Mouse (Mus musculus): ENCODE measurements around the gene Cmtm7. TPM values are rescaled to one million over a fixed set of nuclear protein-coding genes. Genes with fewer than 3 reads are reported as not detected.
"Not testable (repeated sequence)": the region's sequence is repeated elsewhere in the genome, so short reads cannot be mapped to it uniquely, and the experiment has no call there.

Cmtm7 gene
- polyA plus RNA-seq, 1 experiment from 2014 or later: 104 TPM

- Histone ChIP-seq H3K4me2 (no peak overlapping the region), H3K27ac (ENCODE audit: poor library complexity, severe bottlenecking) (peak overlapping the region; percentile 53; the same call in 1 of the 2 replicates)
Measured at GRCm38 (mm10) chr9:114742731-114743130, 38.9 kb downstream of the Cmtm7 start.

GRCm38 (mm10) chr9:114740336-114740735, 41.3 kb downstream of the Cmtm7 start:
- WGBS: 89% methylated on average over 9 of the region's 9 CpGs

More at GRCm38 (mm10) chr9:114742731-114743130, 38.9 kb downstream of the Cmtm7 start:
- H3K4me1 ChIP-seq (replicated peaks): peaks cover 21% of the 10 kb centered on the region
- H3K36me3 ChIP-seq: peaks cover 40% of the 10 kb centered on the region
- no peaks in the 10 kb centered on the region for H3K27me3 ChIP-seq (replicated peaks)
- no peak overlapping the region for H3K4me3 ChIP-seq
- ATAC-seq (ENCODE audit: insufficient number of reproducible peaks, low FRiP score): no peak
- no peak overlapping the region for H3K9ac ChIP-seq
- 69% methylated on average over 2 of the region's 2 CpGs for WGBS
- no peaks in the 10 kb centered on the region for H3K9me3 ChIP-seq (replicated peaks)

GRCm38 (mm10) chr9:114736442-114736841, 45.2 kb downstream of the Cmtm7 start:
- Histone ChIP-seq H3K27ac (ENCODE audit: poor library complexity, severe bottlenecking) (peak overlapping the region; percentile 81), H3K9me3 (replicated peaks) (no peaks in the 10 kb centered on the region), H3K4me2 (peak overlapping the region; percentile 52), H3K36me3 (peaks cover 23% of the 10 kb centered on the region), H3K27me3 (replicated peaks) (no peaks in the 10 kb centered on the region), H3K4me3 (no peak overlapping the region), H3K4me1 (replicated peaks) (peaks cover 51% of the 10 kb centered on the region), H3K9ac (no peak overlapping the region)
- ATAC-seq (ENCODE audit: insufficient number of reproducible peaks, low FRiP score): peak; percentile 61
- WGBS: 36% methylated on average over 11 of the region's 11 CpGs

More at GRCm38 (mm10) chr9:114740336-114740735, 41.3 kb downstream of the Cmtm7 start:
- Histone ChIP-seq H3K4me3 (no peak overlapping the region), H3K4me2 (no peak overlapping the region), H3K36me3 (peaks cover 24% of the 10 kb centered on the region), H3K27ac (ENCODE audit: poor library complexity, severe bottlenecking) (no peak overlapping the region), H3K27me3 (replicated peaks) (no peaks in the 10 kb centered on the region), H3K4me1 (replicated peaks) (peaks cover 29% of the 10 kb centered on the region), H3K9ac (no peak overlapping the region), H3K9me3 (replicated peaks) (no peaks in the 10 kb centered on the region)
- no peak for ATAC-seq (ENCODE audit: insufficient number of reproducible peaks, low FRiP score)

- peak overlapping the region; percentile 3 for H3K9ac ChIP-seq
- peak overlapping the region; percentile 49; the same call in 1 of the 2 replicates for H3K27ac ChIP-seq (ENCODE audit: poor library complexity, severe bottlenecking)
- ATAC-seq (ENCODE audit: insufficient number of reproducible peaks, low FRiP score): no peak
- peaks cover 4% of the 10 kb centered on the region; the same call in 1 of the 2 replicates for H3K36me3 ChIP-seq
- WGBS: 65% methylated on average over 2 of the region's 2 CpGs
- peak overlapping the region; percentile 41 for H3K4me2 ChIP-seq
- H3K9me3 ChIP-seq (replicated peaks): no peaks in the 10 kb centered on the region
- no peaks in the 10 kb centered on the region for H3K27me3 ChIP-seq (replicated peaks)
- H3K4me1 ChIP-seq (replicated peaks): peaks cover 52% of the 10 kb centered on the region
- H3K4me3 ChIP-seq: no peak overlapping the region
Measured at GRCm38 (mm10) chr9:114733238-114733637, 48.4 kb downstream of the Cmtm7 start.

GRCm38 (mm10) chr9:114731871-114732682, 49.6 kb downstream of the Cmtm7 start:
- H3K27me3 ChIP-seq (replicated peaks): no peaks in the 10 kb centered on the region
- peak overlapping the region; percentile 95 for H3K4me3 ChIP-seq
- peak overlapping the region; percentile 88; the same call in 1 of the 2 replicates for H3K27ac ChIP-seq (ENCODE audit: poor library complexity, severe bottlenecking)
- WGBS: 65% methylated on average over 12 of the region's 12 CpGs
- peak overlapping the region; percentile 94 for H3K9ac ChIP-seq
- H3K9me3 ChIP-seq (replicated peaks): no peaks in the 10 kb centered on the region
- peak overlapping the region; percentile 82 for H3K4me2 ChIP-seq
- no peaks in the 10 kb centered on the region for H3K36me3 ChIP-seq
- H3K4me1 ChIP-seq (replicated peaks): peaks cover 48% of the 10 kb centered on the region
- no peak for ATAC-seq (ENCODE audit: insufficient number of reproducible peaks, low FRiP score)

- no peaks in the 10 kb centered on the region for H3K9me3 ChIP-seq (replicated peaks)
- WGBS: under 1% methylated on average over 53 of the region's 53 CpGs
- no peaks in the 10 kb centered on the region for H3K36me3 ChIP-seq
- H3K4me2 ChIP-seq: peak within 1 kb of the TSS; percentile 82
- H3K4me1 ChIP-seq (replicated peaks): peaks cover 40% of the 10 kb centered on the region
- peak within 1 kb of the TSS; percentile 88 for H3K27ac ChIP-seq (ENCODE audit: poor library complexity, severe bottlenecking)
- H3K9ac ChIP-seq: peak within 1 kb of the TSS; percentile 94
- ATAC-seq (ENCODE audit: insufficient number of reproducible peaks, low FRiP score): peak; percentile 91
- H3K27me3 ChIP-seq (replicated peaks): no peaks in the 10 kb centered on the region
- peak within 1 kb of the TSS; percentile 95 for H3K4me3 ChIP-seq
Measured at GRCm38 (mm10) chr9:114731011-114731755, 50.5 kb downstream of the Cmtm7 start, which contains the start of gene Cmtm6. Cmtm6 (plus strand) TSS chr9:114731116.

GRCm38 (mm10) chr9:114729911-114730805, 51.5 kb downstream of the Cmtm7 start:
- Histone ChIP-seq H3K27ac (ENCODE audit: poor library complexity, severe bottlenecking) (no peak overlapping the region), H3K9me3 (replicated peaks) (no peaks in the 10 kb centered on the region), H3K4me1 (replicated peaks) (peaks cover 38% of the 10 kb centered on the region), H3K36me3 (peaks cover 5% of the 10 kb centered on the region), H3K9ac (0 out of 2 replicates have a peak overlapping the region, but pooled peaks have one; percentile 4), H3K4me3 (peak overlapping the region; percentile 95), H3K27me3 (replicated peaks) (no peaks in the 10 kb centered on the region), H3K4me2 (peak overlapping the region; percentile 82)
- no peak for ATAC-seq (ENCODE audit: insufficient number of reproducible peaks, low FRiP score)
- 25% methylated on average over 30 of the region's 30 CpGs for WGBS

GRCm38 (mm10) chr9:114728432-114728831, 53.2 kb downstream of the Cmtm7 start:
- 59% methylated on average over 2 of the region's 2 CpGs for WGBS
- H3K27me3 ChIP-seq (replicated peaks); H3K27ac ChIP-seq (ENCODE audit: poor library complexity, severe bottlenecking); H3K9me3 ChIP-seq (replicated peaks); ATAC-seq (ENCODE audit: insufficient number of reproducible peaks, low FRiP score); H3K9ac ChIP-seq; H3K4me2 ChIP-seq; H3K4me3 ChIP-seq: not testable (repeated sequence)
- Histone ChIP-seq H3K36me3 (peaks cover 20% of the 10 kb centered on the region), H3K4me1 (replicated peaks) (peaks cover 22% of the 10 kb centered on the region)

- H3K4me3 ChIP-seq: no peak overlapping the region
- H3K4me2 ChIP-seq: no peak overlapping the region
- peaks cover 11% of the 10 kb centered on the region for H3K4me1 ChIP-seq (replicated peaks)
- no peak overlapping the region for H3K27ac ChIP-seq (ENCODE audit: poor library complexity, severe bottlenecking)
- H3K9me3 ChIP-seq (replicated peaks): no peaks in the 10 kb centered on the region
- 4% methylated on average over 3 of the region's 3 CpGs for whole genome bisulfite sequencing
- H3K36me3 ChIP-seq: peaks cover 31% of the 10 kb centered on the region
- ATAC-seq (ENCODE audit: insufficient number of reproducible peaks, low FRiP score): no peak
- H3K9ac ChIP-seq: no peak overlapping the region
- H3K27me3 ChIP-seq (replicated peaks): no peaks in the 10 kb centered on the region
Measured at GRCm38 (mm10) chr9:114727315-114727714, 54.3 kb downstream of the Cmtm7 start.

GRCm38 (mm10) chr9:114716677-114717331, 64.9 kb downstream of the Cmtm7 start:
- no peak overlapping the region for H3K4me3 ChIP-seq
- 87% methylated on average over 18 of the region's 18 CpGs for WGBS
- H3K9ac ChIP-seq: no peak overlapping the region
- H3K9me3 ChIP-seq (replicated peaks): no peaks in the 10 kb centered on the region
- no peaks in the 10 kb centered on the region for H3K27me3 ChIP-seq (replicated peaks)
- no peak overlapping the region for H3K27ac ChIP-seq (ENCODE audit: poor library complexity, severe bottlenecking)
- no peaks in the 10 kb centered on the region for H3K4me1 ChIP-seq (replicated peaks)
- peaks cover 94% of the 10 kb centered on the region for H3K36me3 ChIP-seq
- no peak overlapping the region for H3K4me2 ChIP-seq
- ATAC-seq (ENCODE audit: insufficient number of reproducible peaks, low FRiP score): no peak

Measured in heart, embryonic 12.5 days (tissue).